Mouse (Mus musculus) T-helper 1 cell (primary cell): ENCODE results near the gene Meiob.

Source experiments
- in situ Hi-C: fragments of 300-600 bp; cut with MboI, MseI; formaldehyde crosslinking; loops from one replicate; pipeline ENCODE4 v1.15.1; 2025; ENCODE audit warnings: high pct_unique_total_duplicates

Meiob gene

GRCm38 (mm10) chr17:24803952-24804951 lies at the start of gene Meiob:
Meiob (plus strand) TSS chr17:24804289.
- in situ Hi-C loops: no loop called here

GRCm38 (mm10) chr17:24757394-24757793 lies 46.7 kb upstream of the Meiob start:
- in situ Hi-C loops: no loop called here

- in situ Hi-C loops: no loop called here
Measured at GRCm38 (mm10) chr17:24761121-24761520, 43.0 kb upstream of the Meiob start.

GRCm38 (mm10) chr17:24765016-24765905 lies 38.8 kb upstream of the Meiob start:
- in situ Hi-C loops: no loop called here

- in situ Hi-C loops: no loop called here
Measured at GRCm38 (mm10) chr17:24766266-24766875, 37.7 kb upstream of the Meiob start.

GRCm38 (mm10) chr17:24769146-24769545 lies 34.9 kb upstream of the Meiob start:
- in situ Hi-C loops: no loop called here

GRCm38 (mm10) chr17:24773241-24773640 lies 30.8 kb upstream of the Meiob start:
- in situ Hi-C loops: no loop called here

- in situ Hi-C loops: no loop called here
Measured at GRCm38 (mm10) chr17:24775173-24775572, 28.9 kb upstream of the Meiob start.

- in situ Hi-C loops: no loop called here
Measured at GRCm38 (mm10) chr17:24777073-24777472, 27.0 kb upstream of the Meiob start.

- in situ Hi-C loops: no loop called here
Measured at GRCm38 (mm10) chr17:24780821-24781220, 23.3 kb upstream of the Meiob start.

- in situ Hi-C loops: no loop called here
Measured at GRCm38 (mm10) chr17:24792190-24792589, 11.9 kb upstream of the Meiob start.

GRCm38 (mm10) chr17:24794791-24795190 lies 9.3 kb upstream of the Meiob start:
- in situ Hi-C loops: loop anchor here (5.0 kb wide), 1 partner anchor 47 kb away; no protein-coding TSS in a partner anchor

GRCm38 (mm10) chr17:24796969-24797368 lies 7.1 kb upstream of the Meiob start:
- in situ Hi-C loops: loop anchor here (5.0 kb wide), 1 partner anchor 50 kb away; no protein-coding TSS in a partner anchor

GRCm38 (mm10) chr17:24798229-24798628 lies 5.9 kb upstream of the Meiob start:
- in situ Hi-C loops: loop anchor here (5.0 kb wide), 1 partner anchor 51 kb away; no protein-coding TSS in a partner anchor

GRCm38 (mm10) chr17:24799476-24799875 lies 4.6 kb upstream of the Meiob start:
- in situ Hi-C loops: loop anchor here (5.0 kb wide), 1 partner anchor 52 kb away; no protein-coding TSS in a partner anchor

- in situ Hi-C loops: no loop called here
Measured at GRCm38 (mm10) chr17:24800524-24800923, 3.6 kb upstream of the Meiob start.

GRCm38 (mm10) chr17:24811211-24811610 lies 7.1 kb downstream of the Meiob start:
- in situ Hi-C loops: no loop called here

GRCm38 (mm10) chr17:24812215-24812614 lies 8.1 kb downstream of the Meiob start:
- in situ Hi-C loops: no loop called here

- in situ Hi-C loops: no loop called here
Measured at GRCm38 (mm10) chr17:24815256-24815655, 11.2 kb downstream of the Meiob start.

GRCm38 (mm10) chr17:24817503-24817902 lies 13.4 kb downstream of the Meiob start:
- in situ Hi-C loops: no loop called here

GRCm38 (mm10) chr17:24818172-24818571 lies 14.1 kb downstream of the Meiob start:
- in situ Hi-C loops: no loop called here
